Mouse (Mus musculus) liver, postnatal 0 days (tissue): ENCODE results near the gene Gnao1.

Experiments
- CTCF ChIP-seq: sonication (generic); IDR thresholded peaks from 2 replicates; pipeline ENCODE4 v1.5.1; 2016; ENCODE audit warnings: antibody characterized with exemption, low read depth
- EP300 ChIP-seq: IDR thresholded peaks from 2 replicates; pipeline ENCODE4 v1.6.1; 2016; ENCODE audit warnings: antibody characterized with exemption, low read depth, mild to moderate bottlenecking

- TF ChIP-seq CTCF (no peak), EP300 (no peak)
These were observed 68.6 kb downstream of the Gnao1 start for GRCm38 (mm10) chr8:93878396-93878795.
